Mouse (Mus musculus) spleen, adult 2 months (tissue): ENCODE data around the gene Fgfr2. TPM values are rescaled to one million over a fixed set of nuclear protein-coding genes. Genes with fewer than 3 reads are reported as not detected.
A peak's percentile ranks its signal among the peaks of the same experiment; 100 is the strongest.

Experiments used
- DNase-seq, 2 experiments: peaks; one replicate each; pipeline versions ENCODE4 v3.0.0 to v3.0.0-alpha.2; 2012 to 2021; ENCODE audit warnings: low spot score in 2 of 2, low read depth in 1 of 2
- H3K27ac ChIP-seq: fragments of 200-500 bp; 2 replicates; pipeline ENCODE4 v1.5.1; 2012; ENCODE audit warnings: low read length, inconsistent platforms; ENCODE audit not compliant: insufficient read depth
- H3K27me3 ChIP-seq: fragments of 200-500 bp; 2 replicates; pipeline ENCODE4 v1.6.1; 2012; ENCODE audit warnings: mild to moderate bottlenecking, moderate library complexity, low read length, inconsistent platforms; ENCODE audit not compliant: control insufficient read depth, insufficient read depth
- H3K36me3 ChIP-seq: fragments of 200-500 bp; 2 replicates; pipeline ENCODE4 v1.6.1; 2012; ENCODE audit warnings: mild to moderate bottlenecking, low read length, inconsistent platforms; ENCODE audit not compliant: control insufficient read depth, insufficient read depth
- H3K4me1 ChIP-seq: fragments of 200-500 bp; 2 replicates; pipeline ENCODE4 v1.6.1; 2011; ENCODE audit warnings: inconsistent platforms; ENCODE audit not compliant: control insufficient read depth, insufficient read depth, insufficient read length
- H3K4me3 ChIP-seq: fragments of 200-500 bp; 2 replicates; pipeline ENCODE4 v1.5.1; 2011; ENCODE audit warnings: mild to moderate bottlenecking, inconsistent platforms; ENCODE audit not compliant: insufficient read depth, insufficient read length; ENCODE audit errors: extremely low read depth
- CTCF ChIP-seq: fragments of 200-500 bp; IDR thresholded peaks from 2 replicates; pipeline ENCODE4 v1.5.1; 2011; ENCODE audit warnings: mild to moderate bottlenecking, inconsistent platforms; ENCODE audit not compliant: insufficient read depth, insufficient read length, insufficient replicate concordance; ENCODE audit errors: extremely low read depth
- POLR2A ChIP-seq: fragments of 200-500 bp; IDR thresholded peaks from 2 replicates; pipeline ENCODE4 v1.6.1; 2011; ENCODE audit warnings: low read depth, low read length, inconsistent platforms
- WGBS: fragments of 180-500 bp; shearing (Covaris S2); methylation state at CpG from one replicate; pipeline ENCODE4 v1.1.7; 2018; 5-methylcytosine and 5-hydroxymethylcytosine counted together
- polyA plus RNA-seq: library from polyadenylated mRNA; depleted of rRNA; stranded (reverse); fragments of >200 nt; gene quantifications from 2 replicates; pipeline ENCODE4 v1.2.3, GENCODE M21; 2012

Gene Fgfr2
- polyA plus RNA-seq, 1 experiment = 1.6 TPM

DNA sequence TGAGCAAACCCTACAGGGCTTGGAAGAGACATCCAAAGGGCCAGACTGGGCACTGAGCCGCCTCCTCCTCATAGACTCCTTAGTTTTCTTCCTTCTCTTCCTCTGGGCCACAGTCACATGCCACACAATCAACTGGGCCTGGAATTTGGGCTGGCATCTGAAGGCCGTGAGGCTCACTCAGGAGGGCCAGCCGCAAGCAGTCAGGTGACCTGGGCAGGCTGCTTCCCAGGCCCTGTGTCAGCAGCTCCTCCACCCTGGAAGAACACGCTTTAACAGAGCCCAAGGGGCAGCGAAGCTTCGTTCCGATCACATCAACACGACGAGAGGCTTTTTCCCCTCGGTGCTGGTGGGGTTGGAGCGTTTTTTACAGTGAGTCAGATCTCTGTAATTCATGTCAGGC, 320.5 kb downstream of the Fgfr2 start:
- TF ChIP-seq CTCF (no peak), POLR2A (no peak)
- no peak for DNase-seq
- H3K27ac ChIP-seq = peak overlapping the region; percentile 44; the same call in 1 of the 2 replicates
- H3K4me3 ChIP-seq = no peak overlapping the region
- H3K27me3 ChIP-seq = no peaks in the 10 kb centered on the region
- 90% methylated on average over 11 of the region's 11 CpGs for WGBS
- peaks cover 51% of the 10 kb centered on the region; the same call in 1 of the 2 replicates for H3K4me1 ChIP-seq
- H3K36me3 ChIP-seq = no peaks in the 10 kb centered on the region

DNA sequence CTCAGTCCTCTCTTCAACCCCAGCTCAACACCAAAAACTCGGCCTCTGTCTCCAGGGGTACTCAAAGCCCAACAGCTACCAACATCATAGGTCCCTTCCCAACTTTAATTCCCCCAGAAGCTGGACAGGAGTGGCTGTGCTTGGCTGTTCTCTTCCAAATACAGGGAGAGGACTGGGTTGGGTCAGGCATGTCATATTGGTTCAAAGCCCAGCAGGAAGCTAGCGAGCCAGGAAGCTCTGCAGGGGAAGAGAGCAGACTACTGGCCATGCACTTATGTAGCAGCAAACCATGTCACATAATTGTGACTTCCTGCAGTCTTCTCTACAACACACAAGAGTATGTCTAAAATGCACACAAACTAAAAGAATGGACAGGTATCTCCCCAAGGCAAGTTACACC, 321.1 kb downstream of the Fgfr2 start:
- TF ChIP-seq POLR2A (no peak), CTCF (no peak)
- H3K27me3 ChIP-seq = no peaks in the 10 kb centered on the region
- no peak for DNase-seq
- WGBS = 68% methylated on average over 2 of the region's 2 CpGs
- peak overlapping the region; percentile 44; the same call in 1 of the 2 replicates for H3K27ac ChIP-seq
- H3K4me1 ChIP-seq = peaks cover 48% of the 10 kb centered on the region; the same call in 1 of the 2 replicates
- no peaks in the 10 kb centered on the region for H3K36me3 ChIP-seq
- H3K4me3 ChIP-seq = no peak overlapping the region

DNA sequence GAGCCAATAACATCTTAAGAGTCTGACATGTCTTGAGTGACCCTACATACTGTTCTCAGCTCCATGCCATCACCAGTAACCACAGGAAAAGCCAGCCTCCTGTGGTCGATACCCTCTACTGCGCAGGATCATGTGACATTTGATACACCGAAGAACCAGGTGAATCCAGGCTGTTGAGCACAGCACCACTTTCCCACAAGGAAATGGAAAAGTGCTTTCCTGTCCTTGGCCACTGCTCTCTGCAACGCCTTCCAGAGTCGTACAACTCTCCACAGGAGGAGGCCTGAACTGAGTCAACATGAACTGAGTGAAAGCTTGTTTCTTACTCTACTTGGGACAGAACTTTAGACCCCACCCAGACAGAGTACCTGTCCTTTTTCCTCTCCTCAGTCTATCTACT, 321.6 kb downstream of the Fgfr2 start:
- H3K4me3 ChIP-seq = no peak overlapping the region
- no peak for DNase-seq
- peak overlapping the region; percentile 35; the same call in 1 of the 2 replicates for H3K27ac ChIP-seq
- WGBS = 73% methylated on average over 5 of the region's 5 CpGs
- no peaks in the 10 kb centered on the region for H3K27me3 ChIP-seq
- no peak for TF ChIP-seq POLR2A
- no peak for TF ChIP-seq CTCF
- peaks cover 44% of the 10 kb centered on the region; the same call in 1 of the 2 replicates for H3K4me1 ChIP-seq
- no peaks in the 10 kb centered on the region for H3K36me3 ChIP-seq

DNA sequence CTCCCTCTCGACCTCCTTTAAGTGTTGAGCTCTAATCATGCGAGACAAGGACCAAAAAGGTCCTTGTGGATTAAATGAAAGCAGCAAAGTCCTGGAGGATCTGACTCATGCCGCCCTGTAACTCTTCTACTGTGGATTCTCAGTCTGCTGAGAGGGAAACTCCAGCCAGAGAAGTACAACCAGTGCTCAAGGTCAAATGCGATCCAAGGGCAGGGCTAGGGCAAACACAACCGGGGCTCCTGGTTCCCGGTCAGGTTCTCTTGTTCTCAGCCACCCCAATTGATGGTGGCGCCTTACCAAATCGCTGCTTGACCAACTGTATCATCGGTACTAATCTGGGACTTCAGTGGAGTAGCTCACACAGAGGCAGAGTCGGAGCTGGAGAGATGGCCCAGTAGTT, 322.3 kb downstream of the Fgfr2 start:
- H3K4me1 ChIP-seq = peaks cover 43% of the 10 kb centered on the region; the same call in 1 of the 2 replicates
- H3K4me3 ChIP-seq = no peak overlapping the region
- no peak overlapping the region for H3K27ac ChIP-seq
- no peak for DNase-seq
- no peaks in the 10 kb centered on the region for H3K36me3 ChIP-seq
- TF ChIP-seq POLR2A = no peak
- WGBS = 83% methylated on average over 10 of the region's 10 CpGs
- no peaks in the 10 kb centered on the region for H3K27me3 ChIP-seq

DNA sequence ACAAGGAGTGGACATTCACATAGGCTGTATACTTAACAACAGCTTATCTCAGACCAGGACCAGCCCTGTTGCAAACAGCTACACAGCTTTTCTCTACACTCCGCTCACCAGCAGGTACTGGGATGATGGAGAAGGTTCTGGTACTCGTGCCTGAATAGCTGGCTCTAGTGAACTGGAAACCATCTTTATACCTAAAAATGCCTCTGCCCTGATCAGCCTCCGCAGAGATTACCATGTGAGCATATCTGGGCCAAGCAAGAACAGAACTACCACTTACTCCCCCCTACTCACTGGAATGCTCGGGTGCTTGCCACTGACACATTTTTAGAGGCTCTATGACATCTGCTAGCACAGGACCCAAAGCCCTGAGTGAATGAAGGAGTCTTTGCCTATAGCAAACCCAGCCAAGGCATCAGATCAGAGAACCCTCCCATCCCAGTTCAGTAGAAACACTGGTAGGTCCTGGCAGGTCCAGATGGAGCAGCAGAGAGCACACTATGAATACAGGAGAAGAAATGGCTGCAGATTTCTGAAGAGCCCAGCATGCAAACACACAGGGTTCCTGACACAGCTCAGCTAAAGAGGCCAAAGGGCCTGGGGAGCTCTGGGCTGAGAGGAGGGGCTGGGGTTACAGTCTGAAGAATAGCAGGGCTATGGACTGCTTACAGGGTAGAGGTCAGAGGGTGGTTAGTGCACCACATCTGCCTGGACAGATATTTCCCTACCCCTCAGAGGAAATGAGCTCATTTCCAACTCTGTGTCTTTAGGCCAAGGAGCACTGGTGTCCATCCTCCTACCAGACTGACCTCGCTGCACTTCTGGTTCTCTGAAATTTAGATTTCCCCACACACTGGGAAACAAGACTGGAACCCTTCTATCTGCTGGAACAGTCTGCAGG, 323.8 kb downstream of the Fgfr2 start:
- TF ChIP-seq CTCF (no peak), POLR2A (no peak)
- no peak overlapping the region for H3K4me3 ChIP-seq
- WGBS = 89% methylated on average over 5 of the region's 5 CpGs
- DNase-seq = no peak
- H3K27me3 ChIP-seq = no peaks in the 10 kb centered on the region
- H3K27ac ChIP-seq = peak overlapping the region; percentile 26; the same call in 1 of the 2 replicates
- H3K36me3 ChIP-seq = no peaks in the 10 kb centered on the region
- H3K4me1 ChIP-seq = peaks cover 31% of the 10 kb centered on the region; the same call in 1 of the 2 replicates

DNA sequence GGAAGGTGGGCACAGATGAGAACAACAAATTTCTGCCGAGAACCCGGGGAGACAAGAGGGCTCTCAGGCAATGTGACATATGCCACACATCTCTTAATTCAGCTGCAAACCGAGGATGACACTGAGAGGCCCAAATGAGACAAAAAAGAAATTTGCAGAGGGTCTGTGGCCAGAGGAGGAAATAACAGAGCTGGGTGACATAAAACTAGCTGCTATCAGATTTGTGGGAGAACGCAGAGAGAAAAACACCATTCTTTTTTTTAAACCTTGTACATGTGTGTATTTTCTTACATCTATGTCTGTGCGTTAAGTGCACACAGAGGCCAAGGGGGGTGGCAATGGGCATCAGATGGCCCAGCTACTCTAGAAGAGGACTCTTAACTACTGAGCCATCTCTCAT, 328.0 kb downstream of the Fgfr2 start:
- no peak for DNase-seq
- no peaks in the 10 kb centered on the region for H3K36me3 ChIP-seq
- TF ChIP-seq CTCF = no peak
- no peak for TF ChIP-seq POLR2A
- H3K4me3 ChIP-seq = no peak overlapping the region
- peaks cover 22% of the 10 kb centered on the region; the same call in 1 of the 2 replicates for H3K4me1 ChIP-seq
- no peaks in the 10 kb centered on the region for H3K27me3 ChIP-seq
- H3K27ac ChIP-seq = peak overlapping the region; percentile 46; the same call in 1 of the 2 replicates
- 75% methylated on average over 5 of the region's 5 CpGs for WGBS

DNA sequence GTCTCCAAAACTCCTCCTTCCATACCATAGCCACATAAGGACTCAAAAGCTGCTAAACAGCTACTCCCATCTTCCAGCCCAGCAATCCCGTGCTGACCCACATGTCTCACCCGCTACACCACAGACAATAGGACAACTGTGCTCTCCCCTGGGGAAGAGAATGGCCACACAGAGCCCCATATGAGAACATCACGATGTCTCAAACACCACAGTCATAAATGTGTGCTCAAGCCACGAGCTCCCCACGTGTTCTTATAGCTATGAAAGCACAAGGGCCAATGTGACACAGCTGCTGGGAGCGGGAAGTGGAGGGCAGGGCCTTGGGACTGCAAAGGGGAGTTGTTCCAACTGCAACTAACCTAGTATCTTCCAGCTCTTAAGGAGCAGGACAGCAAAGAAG, 329.7 kb downstream of the Fgfr2 start:
- peaks cover 17% of the 10 kb centered on the region; the same call in 1 of the 2 replicates for H3K4me1 ChIP-seq
- WGBS = 61% methylated on average over 6 of the region's 6 CpGs

More for the DNA sequence above, 329.7 kb downstream of the Fgfr2 start:
- Histone ChIP-seq H3K27ac (no peak overlapping the region), H3K36me3 (no peaks in the 10 kb centered on the region), H3K27me3 (no peaks in the 10 kb centered on the region), H3K4me3 (no peak overlapping the region)
- TF ChIP-seq CTCF (no peak), POLR2A (no peak)
- DNase-seq = no peak
